Mouse (Mus musculus): ENCODE results near the gene Hfe. TPM values are rescaled to one million over a fixed set of nuclear protein-coding genes. Genes with fewer than 3 reads are reported as not detected.

Hfe gene
- polyA plus RNA-seq, 1 experiment from 2014 or later, result 16.8 TPM

DNA sequence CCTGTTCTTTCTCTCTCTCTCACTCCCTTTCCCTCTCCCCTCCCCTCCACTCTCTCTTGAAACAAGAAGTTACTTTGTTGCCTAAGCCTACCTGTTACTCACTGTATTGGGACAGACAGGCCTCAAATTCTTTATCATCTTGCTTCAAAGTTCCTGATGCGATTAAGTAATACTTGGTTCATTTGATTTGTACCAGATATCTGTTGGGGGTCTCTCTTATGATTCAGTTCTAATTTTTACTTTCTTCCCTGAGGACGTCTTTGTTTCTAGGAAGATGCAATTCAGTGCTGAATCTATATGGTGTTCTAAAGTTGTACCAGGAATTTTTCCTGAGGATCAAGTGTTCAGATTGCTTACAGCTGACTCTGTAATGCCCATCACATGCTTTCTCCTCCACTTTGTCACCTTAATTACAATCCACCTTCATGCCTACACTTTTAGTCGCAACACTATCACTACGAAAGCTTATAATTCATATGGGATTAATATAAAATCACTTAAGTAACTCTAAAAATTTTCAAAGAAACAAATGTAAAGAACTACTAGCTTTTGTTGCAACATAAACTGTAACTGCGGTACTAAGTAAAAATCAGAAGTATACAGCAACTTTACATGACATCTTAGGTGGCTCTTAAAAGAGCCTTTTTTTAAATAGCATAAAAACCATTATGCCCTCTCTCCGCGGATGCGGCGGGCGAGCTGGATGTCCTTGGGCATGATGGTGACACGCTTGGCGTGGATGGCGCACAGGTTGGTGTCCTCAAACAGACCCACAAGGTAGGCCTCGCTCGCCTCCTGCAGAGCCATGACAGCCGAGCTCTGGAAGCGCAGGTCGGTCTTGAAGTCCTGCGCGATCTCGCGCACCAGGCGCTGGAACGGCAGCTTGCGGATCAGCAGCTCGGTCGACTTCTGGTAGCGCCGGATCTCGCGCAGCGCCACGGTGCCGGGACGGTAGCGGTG lies 34.0 kb upstream of the Hfe start:
- DNase-seq (ENCODE audit: low spot score), result no peak
- WGBS, result 2% methylated on average over 13 of the region's 36 CpGs

DNA sequence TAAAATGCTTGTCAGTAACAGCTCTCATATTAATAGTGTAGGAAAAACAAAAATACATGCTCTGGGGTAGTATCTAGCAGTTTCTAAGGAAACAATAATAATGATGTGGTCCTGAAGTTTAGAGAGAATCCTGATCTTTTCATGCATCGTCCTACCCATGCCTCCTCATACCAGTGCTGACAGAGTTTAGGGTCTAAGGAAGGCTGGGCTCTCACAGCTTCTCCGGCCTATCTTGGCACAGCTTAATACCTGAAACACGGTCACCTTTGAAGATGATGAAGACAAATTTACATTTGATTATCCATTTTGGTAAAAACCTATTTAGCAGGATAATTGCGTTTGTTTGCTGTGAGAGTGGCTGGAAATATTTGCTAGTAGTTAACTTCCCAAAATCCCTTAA lies 33.3 kb upstream of the Hfe start:
- Histone ChIP-seq H3K4me3 (replicated peaks; ENCODE audit: low read depth, low read length) (no peak overlapping the region), H3K4me1 (replicated peaks; ENCODE audit: insufficient read depth, low read length) (peaks cover 11% of the 10 kb centered on the region), H3K27me3 (ENCODE audit: insufficient read depth, low read length) (no peaks in the 10 kb centered on the region), H3K27ac (no peak overlapping the region), H3K9me3 (replicated peaks; ENCODE audit: low read length) (no peaks in the 10 kb centered on the region), H3K9ac (ENCODE audit: low read depth, low read length) (no peak overlapping the region), H3K4me2 (ENCODE audit: low read length) (peak overlapping the region; percentile 60), H3K36me3 (ENCODE audit: insufficient read depth, low read length) (no peaks in the 10 kb centered on the region)
- 39% methylated on average over 4 of the region's 4 CpGs for WGBS
- TF ChIP-seq CTCF (IDR thresholded peaks at IDR 0.05; ENCODE audit: low read depth), result no peak
- ATAC-seq (replicated peaks; ENCODE audit: low FRiP score, low read depth) (no peak), DNase-seq (ENCODE audit: low spot score) (no peak)

More for the DNA sequence above, 34.0 kb upstream of the Hfe start:
- Histone ChIP-seq H3K4me2 (ENCODE audit: low read length) (peak overlapping the region; percentile 60), H3K4me1 (replicated peaks; ENCODE audit: insufficient read depth, low read length) (peaks cover 11% of the 10 kb centered on the region), H3K4me3 (replicated peaks; ENCODE audit: low read depth, low read length) (peak overlapping the region; percentile 30), H3K36me3 (ENCODE audit: insufficient read depth, low read length) (no peaks in the 10 kb centered on the region), H3K27ac (peak overlapping the region; percentile 57; the same call in 1 of the 2 replicates), H3K9me3 (replicated peaks; ENCODE audit: low read length) (no peaks in the 10 kb centered on the region), H3K9ac (ENCODE audit: low read depth, low read length) (peak overlapping the region; percentile 31; the same call in 1 of the 2 replicates), H3K27me3 (ENCODE audit: insufficient read depth, low read length) (no peaks in the 10 kb centered on the region)
- ATAC-seq (replicated peaks; ENCODE audit: low FRiP score, low read depth), result no peak
- no peak for TF ChIP-seq CTCF (IDR thresholded peaks at IDR 0.05; ENCODE audit: low read depth)

DNA sequence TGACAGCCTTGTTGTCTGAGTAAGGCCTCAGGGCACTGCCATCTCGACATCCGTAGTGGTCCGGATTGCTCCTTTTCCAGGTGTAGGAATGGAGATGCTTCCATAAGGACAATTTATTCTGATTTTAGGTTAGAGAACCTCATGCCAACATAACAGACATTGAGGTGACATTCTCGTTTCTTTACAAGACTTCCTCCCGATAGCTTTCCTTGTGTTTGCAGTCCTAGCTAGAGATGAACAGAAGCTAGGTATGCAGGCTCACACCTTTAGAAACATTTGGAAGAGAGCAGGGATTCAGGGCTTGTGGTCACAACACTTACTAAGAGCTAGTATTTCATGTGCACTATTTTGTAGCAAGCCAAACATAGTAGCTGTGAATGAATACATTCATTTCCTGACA lies 32.6 kb upstream of the Hfe start:
- Histone ChIP-seq H3K36me3 (ENCODE audit: insufficient read depth, low read length) (no peaks in the 10 kb centered on the region), H3K4me3 (replicated peaks; ENCODE audit: low read depth, low read length) (no peak overlapping the region), H3K9ac (ENCODE audit: low read depth, low read length) (no peak overlapping the region), H3K27ac (no peak overlapping the region), H3K27me3 (ENCODE audit: insufficient read depth, low read length) (no peaks in the 10 kb centered on the region), H3K9me3 (replicated peaks; ENCODE audit: low read length) (no peaks in the 10 kb centered on the region), H3K4me2 (ENCODE audit: low read length) (no peak overlapping the region), H3K4me1 (replicated peaks; ENCODE audit: insufficient read depth, low read length) (peaks cover 10% of the 10 kb centered on the region)
- TF ChIP-seq CTCF (IDR thresholded peaks at IDR 0.05; ENCODE audit: low read depth), result no peak
- ATAC-seq (replicated peaks; ENCODE audit: low FRiP score, low read depth) (no peak), DNase-seq (ENCODE audit: low spot score) (no peak)
- 83% methylated on average over 5 of the region's 5 CpGs for WGBS

DNA sequence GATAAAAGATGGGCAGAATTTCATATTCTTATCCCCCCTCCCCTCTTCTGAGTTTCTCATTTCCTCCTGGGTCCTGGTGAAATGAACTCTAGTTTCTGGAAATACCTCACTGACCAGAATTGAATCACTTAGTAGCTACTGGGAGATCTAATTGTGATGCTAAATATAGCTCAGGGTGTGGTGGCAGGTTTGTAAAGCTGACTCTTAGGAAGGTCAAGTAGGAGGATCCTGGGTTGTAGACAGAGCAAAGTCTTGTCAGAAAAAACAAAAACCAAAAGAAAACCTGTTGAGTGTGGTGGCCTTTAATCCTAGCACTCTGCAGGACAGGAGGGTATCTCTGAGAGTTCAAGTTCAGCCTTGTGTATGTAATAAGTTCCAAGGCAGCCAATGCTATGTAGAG lies 31.4 kb upstream of the Hfe start:
- no peak overlapping the region for H3K9ac ChIP-seq (ENCODE audit: low read depth, low read length)
- no peaks in the 10 kb centered on the region for H3K4me1 ChIP-seq (replicated peaks; ENCODE audit: insufficient read depth, low read length)
- no peak overlapping the region for H3K27ac ChIP-seq
- no peaks in the 10 kb centered on the region for H3K9me3 ChIP-seq (replicated peaks; ENCODE audit: low read length)
- no peaks in the 10 kb centered on the region for H3K27me3 ChIP-seq (ENCODE audit: insufficient read depth, low read length)
- no peaks in the 10 kb centered on the region for H3K36me3 ChIP-seq (ENCODE audit: insufficient read depth, low read length)
- H3K4me2 ChIP-seq (ENCODE audit: low read length), result no peak overlapping the region
- no peak for TF ChIP-seq CTCF (IDR thresholded peaks at IDR 0.05; ENCODE audit: low read depth)
- ATAC-seq (replicated peaks; ENCODE audit: low FRiP score, low read depth), result no peak
- DNase-seq (ENCODE audit: low spot score), result no peak
- no peak overlapping the region for H3K4me3 ChIP-seq (replicated peaks; ENCODE audit: low read depth, low read length)

DNA sequence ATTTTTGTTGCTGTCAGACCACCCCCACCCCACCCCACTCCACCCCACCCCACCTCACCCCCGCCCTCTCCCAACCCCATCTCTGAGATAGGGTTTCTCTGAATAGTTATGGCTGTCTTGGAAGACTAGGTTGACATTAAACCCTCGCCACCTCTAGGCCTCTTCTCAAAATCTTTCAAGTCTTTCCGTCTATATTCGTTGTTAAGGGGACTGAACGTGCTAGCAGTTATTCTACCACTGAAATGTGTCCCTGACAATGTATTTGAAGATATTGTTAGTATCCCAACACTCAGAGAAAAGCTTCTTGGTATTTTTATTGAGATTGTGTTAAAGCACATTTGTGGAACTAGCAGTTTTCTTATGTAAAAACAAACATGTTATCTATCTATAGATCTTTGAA lies 30.3 kb upstream of the Hfe start:
- Histone ChIP-seq H3K27ac (no peak overlapping the region), H3K4me2 (ENCODE audit: low read length) (peak overlapping the region; percentile 90), H3K4me1 (replicated peaks; ENCODE audit: insufficient read depth, low read length) (no peaks in the 10 kb centered on the region), H3K36me3 (ENCODE audit: insufficient read depth, low read length) (no peaks in the 10 kb centered on the region), H3K27me3 (ENCODE audit: insufficient read depth, low read length) (no peaks in the 10 kb centered on the region), H3K9me3 (replicated peaks; ENCODE audit: low read length) (no peaks in the 10 kb centered on the region), H3K4me3 (replicated peaks; ENCODE audit: low read depth, low read length) (no peak overlapping the region), H3K9ac (ENCODE audit: low read depth, low read length) (no peak overlapping the region)
- TF ChIP-seq CTCF (IDR thresholded peaks at IDR 0.05; ENCODE audit: low read depth), result no peak
- WGBS, result 49% methylated on average over 5 of the region's 5 CpGs
- DNase-seq (ENCODE audit: low spot score), result no peak
- no peak for ATAC-seq (replicated peaks; ENCODE audit: low FRiP score, low read depth)

DNA sequence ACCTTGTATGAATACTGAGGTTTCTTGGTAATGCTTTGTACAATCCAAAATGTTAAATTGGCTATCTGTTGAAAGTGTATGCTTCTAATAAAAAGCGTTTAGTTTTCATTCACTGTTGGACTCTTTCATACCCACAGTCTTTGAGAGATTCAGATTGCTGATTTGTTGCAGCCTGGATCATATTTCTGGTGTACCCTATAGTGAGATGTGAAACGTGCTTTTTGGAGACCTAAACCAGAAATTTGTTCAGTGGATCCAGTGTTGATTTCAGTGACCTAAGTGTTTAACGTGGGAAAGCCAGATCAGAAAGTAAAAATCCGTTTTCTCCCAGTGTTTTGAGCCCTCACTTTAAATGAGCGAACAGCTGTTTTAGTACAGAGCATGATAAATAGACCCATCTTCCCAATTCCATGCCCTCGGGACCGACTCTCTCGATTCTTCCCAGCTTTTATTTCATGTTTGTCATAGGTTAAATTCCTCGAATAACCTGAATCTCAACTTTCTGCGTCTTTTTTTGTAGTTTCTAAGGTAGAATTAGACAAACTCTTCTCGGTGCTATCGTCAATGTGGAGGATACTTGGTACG lies 29.7 kb upstream of the Hfe start:
- Histone ChIP-seq H3K4me2 (ENCODE audit: low read length) (peak overlapping the region; percentile 90), H3K36me3 (ENCODE audit: insufficient read depth, low read length) (no peaks in the 10 kb centered on the region), H3K27ac (peak overlapping the region; percentile 99), H3K4me3 (replicated peaks; ENCODE audit: low read depth, low read length) (peak overlapping the region; percentile 68), H3K4me1 (replicated peaks; ENCODE audit: insufficient read depth, low read length) (no peaks in the 10 kb centered on the region), H3K9me3 (replicated peaks; ENCODE audit: low read length) (no peaks in the 10 kb centered on the region), H3K27me3 (ENCODE audit: insufficient read depth, low read length) (no peaks in the 10 kb centered on the region), H3K9ac (ENCODE audit: low read depth, low read length) (peak overlapping the region; percentile 92)
- DNase-seq (ENCODE audit: low spot score) (no peak), ATAC-seq (replicated peaks; ENCODE audit: low FRiP score, low read depth) (no peak)
- no peak for TF ChIP-seq CTCF (IDR thresholded peaks at IDR 0.05; ENCODE audit: low read depth)
- WGBS, result 22% methylated on average over 13 of the region's 13 CpGs
